Mouse (Mus musculus): ENCODE measurements around the gene Zfp541. TPM values are rescaled to one million over a fixed set of nuclear protein-coding genes. Genes with fewer than 3 reads are reported as not detected.

Zfp541 gene
- polyA plus RNA-seq, 1 experiment from 2014 or later: 0.14 TPM

DNA sequence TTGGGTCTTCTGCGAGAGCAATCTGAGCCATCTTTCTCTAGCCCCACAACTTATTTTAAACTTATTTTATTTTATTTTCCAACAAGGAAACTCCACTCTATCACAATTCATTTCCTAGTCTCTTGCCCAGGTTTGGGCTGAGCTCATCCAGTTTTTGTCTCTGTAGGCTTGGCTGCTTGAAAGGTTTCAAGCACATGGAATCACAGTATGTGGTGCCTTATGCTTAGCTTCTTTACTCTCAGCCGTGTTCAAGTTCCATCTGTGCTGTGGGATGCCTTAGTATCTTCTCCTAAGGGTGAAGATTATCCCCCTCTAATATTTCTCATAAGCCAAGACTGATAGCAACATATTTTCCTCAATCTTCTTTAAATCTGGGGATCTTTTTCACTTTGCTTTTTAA is 26.0 kb downstream of the Zfp541 start:
- Histone ChIP-seq H3K36me3 (ENCODE audit: control insufficient read depth, insufficient read depth, low read length) (no peaks in the 10 kb centered on the region), H3K4me1 (ENCODE audit: control insufficient read depth, insufficient read depth, low read length) (no peaks in the 10 kb centered on the region), H3K4me3 (ENCODE audit: low read depth, low read length) (no peak overlapping the region), H3K27ac (ENCODE audit: low read length) (no peak overlapping the region), H3K9me3 (replicated peaks; ENCODE audit: control insufficient read depth, low read length, poor library complexity, severe bottlenecking) (no peaks in the 10 kb centered on the region), H3K4me2 (ENCODE audit: low read length) (no peak overlapping the region), H3K27me3 (ENCODE audit: control insufficient read depth, insufficient read depth, low read depth, low read length) (no peaks in the 10 kb centered on the region; the same call in none of the 2 replicates), H3K9ac (ENCODE audit: low read depth, low read length) (no peak overlapping the region)
- no peak for ATAC-seq
- WGBS: 77% methylated on average over 2 of the region's 2 CpGs

DNA sequence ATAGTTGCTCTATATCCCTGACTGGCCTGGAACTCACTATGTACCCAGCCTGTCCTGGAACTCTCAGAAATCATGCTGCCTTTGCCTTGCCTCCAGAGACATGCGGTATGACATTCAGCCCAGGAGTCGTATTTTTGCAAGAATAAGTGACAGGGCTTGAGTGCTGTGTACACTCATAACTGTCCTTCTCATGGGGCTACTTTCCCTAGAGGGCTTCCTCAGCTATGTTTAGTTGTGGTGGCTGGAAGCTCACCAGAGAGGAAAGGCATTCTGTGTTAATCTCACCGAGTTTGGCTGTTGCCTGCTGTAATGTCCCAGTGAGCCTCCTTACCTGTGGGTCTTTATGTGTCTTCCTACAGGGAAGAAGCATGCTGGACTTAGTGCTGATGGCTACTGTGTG is 33.0 kb downstream of the Zfp541 start:
- WGBS: 73% methylated on average over 3 of the region's 3 CpGs
- Histone ChIP-seq H3K4me1 (ENCODE audit: control insufficient read depth, insufficient read depth, low read length) (peaks cover 9% of the 10 kb centered on the region), H3K4me2 (ENCODE audit: low read length) (no peak overlapping the region), H3K27ac (ENCODE audit: low read length) (no peak overlapping the region), H3K9me3 (replicated peaks; ENCODE audit: control insufficient read depth, low read length, poor library complexity, severe bottlenecking) (no peaks in the 10 kb centered on the region), H3K9ac (ENCODE audit: low read depth, low read length) (no peak overlapping the region), H3K4me3 (ENCODE audit: low read depth, low read length) (no peak overlapping the region), H3K27me3 (ENCODE audit: control insufficient read depth, insufficient read depth, low read depth, low read length) (peaks cover 2% of the 10 kb centered on the region), H3K36me3 (ENCODE audit: control insufficient read depth, insufficient read depth, low read length) (no peaks in the 10 kb centered on the region)
- no peak for ATAC-seq

DNA sequence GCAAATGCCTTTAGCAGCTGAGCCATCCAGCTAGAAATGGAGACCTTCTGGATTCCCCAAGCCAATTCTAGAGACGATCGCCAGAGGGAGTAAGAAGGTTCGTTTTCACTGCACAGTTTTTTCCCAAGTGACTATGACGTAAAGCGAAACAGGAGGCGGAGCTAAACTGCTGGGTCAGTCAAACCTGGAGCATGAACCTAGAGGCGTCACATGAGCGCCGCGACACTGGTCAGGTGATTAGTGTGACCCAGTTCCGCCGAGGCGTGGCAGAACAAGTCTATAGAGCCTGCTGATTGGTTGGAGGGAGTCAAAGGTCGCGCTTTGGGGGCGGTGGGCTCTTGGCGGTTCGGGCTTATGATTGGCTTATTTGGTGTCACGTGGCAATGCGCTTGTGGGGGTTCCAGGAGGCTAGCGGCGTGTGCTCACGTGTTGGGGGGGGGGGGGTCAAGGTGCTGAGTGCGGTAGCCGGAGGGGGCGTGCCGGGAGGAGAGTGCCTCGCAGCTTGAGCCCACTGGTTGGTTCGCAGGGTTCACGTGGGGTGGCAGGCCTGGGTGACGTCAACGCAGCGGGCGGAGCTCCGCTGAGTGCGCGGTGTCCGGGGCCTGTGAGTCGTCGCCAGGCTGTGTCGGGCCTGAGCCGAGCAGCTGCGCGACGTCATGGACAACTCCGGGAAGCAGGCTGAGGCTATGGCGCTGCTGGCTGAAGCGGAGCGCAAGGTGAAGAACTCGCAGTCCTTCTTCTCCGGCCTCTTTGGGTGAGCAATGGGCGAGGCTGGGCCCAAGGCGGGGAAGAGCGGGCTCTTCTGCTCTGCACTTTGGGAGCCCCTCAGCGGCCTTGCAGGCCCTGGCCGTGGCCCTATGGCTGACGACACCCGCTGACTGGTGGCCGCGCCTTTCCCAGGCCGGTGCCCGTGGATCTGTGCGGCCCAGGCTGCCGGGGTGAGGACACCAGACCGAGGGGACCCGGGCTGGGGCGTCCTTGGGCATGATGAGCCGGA is 36.7 kb downstream of the Zfp541 start, which contains the start of gene Napa:
Gene Napa (plus strand): TSS at position 438 of the 997 bp plus-strand sequence.
- Histone ChIP-seq H3K4me1 (ENCODE audit: control insufficient read depth, insufficient read depth, low read length) (peaks cover 20% of the 10 kb centered on the region), H3K36me3 (ENCODE audit: control insufficient read depth, insufficient read depth, low read length) (peaks cover 3% of the 10 kb centered on the region; the same call in 1 of the 2 replicates), H3K27me3 (ENCODE audit: control insufficient read depth, insufficient read depth, low read depth, low read length) (peaks cover 2% of the 10 kb centered on the region; the same call in 1 of the 2 replicates), H3K9me3 (replicated peaks; ENCODE audit: control insufficient read depth, low read length, poor library complexity, severe bottlenecking) (no peaks in the 10 kb centered on the region), H3K4me3 (ENCODE audit: low read depth, low read length) (peak within 1 kb of the TSS; percentile 94), H3K27ac (ENCODE audit: low read length) (peak within 1 kb of the TSS; percentile 88), H3K4me2 (ENCODE audit: low read length) (peak within 1 kb of the TSS; percentile 79), H3K9ac (ENCODE audit: low read depth, low read length) (peak within 1 kb of the TSS; percentile 97)
- WGBS: under 1% methylated on average over 68 of the region's 68 CpGs
- ATAC-seq: peak; percentile 97

DNA sequence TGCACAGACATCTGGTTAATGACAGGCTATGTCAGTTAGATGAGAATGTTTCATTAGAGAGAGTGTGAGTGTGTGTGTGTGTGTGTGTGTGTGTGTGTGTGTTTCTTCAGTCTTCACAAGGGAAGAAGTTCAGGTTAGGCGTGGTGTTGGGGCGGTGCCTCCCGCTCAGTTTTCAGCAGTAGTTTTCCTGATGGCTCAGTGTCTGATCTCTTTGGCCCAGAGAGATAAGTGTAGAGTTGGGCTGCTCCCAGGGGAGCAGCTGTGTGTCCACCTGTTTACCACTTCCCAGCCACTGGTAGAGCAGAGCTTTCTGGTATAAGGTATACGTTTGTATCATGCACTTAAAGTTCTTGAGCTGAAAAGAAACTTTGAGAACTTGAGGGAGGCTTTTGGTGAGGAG is 38.3 kb downstream of the Zfp541 start:
- no peak for ATAC-seq
- Histone ChIP-seq H3K27me3 (ENCODE audit: control insufficient read depth, insufficient read depth, low read depth, low read length) (peaks cover 2% of the 10 kb centered on the region; the same call in 1 of the 2 replicates), H3K4me2 (ENCODE audit: low read length) (peak overlapping the region; percentile 79), H3K9me3 (replicated peaks; ENCODE audit: control insufficient read depth, low read length, poor library complexity, severe bottlenecking) (no peaks in the 10 kb centered on the region), H3K4me1 (ENCODE audit: control insufficient read depth, insufficient read depth, low read length) (peaks cover 21% of the 10 kb centered on the region), H3K27ac (ENCODE audit: low read length) (no peak overlapping the region), H3K4me3 (ENCODE audit: low read depth, low read length) (0 out of 2 replicates have a peak overlapping the region, but pooled peaks have one; percentile 94), H3K9ac (ENCODE audit: low read depth, low read length) (peak overlapping the region; percentile 97), H3K36me3 (ENCODE audit: control insufficient read depth, insufficient read depth, low read length) (peaks cover 3% of the 10 kb centered on the region; the same call in 1 of the 2 replicates)
- WGBS: 93% methylated on average over 4 of the region's 4 CpGs

DNA sequence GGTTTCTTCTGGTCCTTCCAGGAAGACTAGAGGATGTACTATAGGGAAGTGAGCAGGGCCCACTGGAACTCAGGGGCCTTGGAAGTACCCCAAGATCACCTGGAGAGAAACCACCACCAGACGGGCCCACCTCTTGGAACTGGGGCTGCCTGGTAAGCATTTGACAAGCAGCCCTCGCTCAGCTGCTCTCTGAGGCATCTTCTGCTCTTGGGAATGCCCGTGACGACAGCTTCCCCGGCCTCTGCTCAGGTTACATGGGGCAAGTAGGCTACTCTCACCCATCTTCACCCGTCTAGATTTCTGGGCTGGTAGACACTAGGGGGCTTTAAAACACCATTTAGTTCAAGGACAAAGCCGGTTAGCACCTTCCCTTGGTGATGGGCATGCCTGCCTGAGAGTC is 39.5 kb downstream of the Zfp541 start:
- H3K4me2 ChIP-seq (ENCODE audit: low read length): no peak overlapping the region
- no peak for ATAC-seq
- no peaks in the 10 kb centered on the region for H3K27me3 ChIP-seq (ENCODE audit: control insufficient read depth, insufficient read depth, low read depth, low read length)
- H3K36me3 ChIP-seq (ENCODE audit: control insufficient read depth, insufficient read depth, low read length): peaks cover 3% of the 10 kb centered on the region; the same call in 1 of the 2 replicates
- H3K27ac ChIP-seq (ENCODE audit: low read length): no peak overlapping the region
- 84% methylated on average over 7 of the region's 7 CpGs for WGBS
- H3K4me1 ChIP-seq (ENCODE audit: control insufficient read depth, insufficient read depth, low read length): peaks cover 21% of the 10 kb centered on the region
- H3K9ac ChIP-seq (ENCODE audit: low read depth, low read length): no peak overlapping the region
- no peaks in the 10 kb centered on the region for H3K9me3 ChIP-seq (replicated peaks; ENCODE audit: control insufficient read depth, low read length, poor library complexity, severe bottlenecking)
- H3K4me3 ChIP-seq (ENCODE audit: low read depth, low read length): no peak overlapping the region

DNA sequence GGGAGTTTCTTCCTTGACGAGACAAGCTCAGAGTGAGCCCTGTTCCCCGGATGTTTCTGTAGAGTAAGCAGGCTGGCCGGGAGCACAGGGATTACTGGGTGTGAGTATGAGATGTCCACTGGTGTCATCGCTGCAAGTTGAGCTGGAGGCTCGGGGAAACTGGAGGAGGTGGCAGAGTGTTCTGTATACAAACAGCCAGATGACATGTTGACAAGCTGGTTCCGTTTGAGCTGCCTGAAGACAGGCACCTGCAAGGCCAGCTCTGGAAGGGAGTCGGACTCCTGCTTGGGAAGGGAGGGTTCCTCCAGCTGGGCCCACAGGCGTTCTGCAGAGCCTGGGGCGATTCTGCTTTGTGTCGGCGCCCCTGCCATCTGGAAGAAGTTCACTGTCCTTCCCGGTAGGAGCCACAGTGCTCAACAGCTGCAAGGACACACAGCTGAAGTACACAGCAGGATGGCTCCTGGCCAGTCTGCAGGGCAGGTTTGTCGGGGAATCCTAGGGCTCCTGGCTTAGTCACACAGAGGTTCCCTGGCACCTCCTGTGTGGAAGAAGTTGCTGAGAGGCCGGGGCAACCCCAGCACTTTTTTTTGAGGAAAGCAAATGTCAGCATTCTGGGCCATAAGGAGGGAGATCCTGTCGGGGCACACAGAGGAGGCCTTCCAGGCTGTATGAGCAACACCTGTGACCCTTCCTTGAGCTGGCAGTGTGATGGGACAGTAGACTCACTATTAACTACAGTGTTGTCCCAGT is 40.3 kb downstream of the Zfp541 start:
- Histone ChIP-seq H3K4me3 (ENCODE audit: low read depth, low read length) (no peak overlapping the region), H3K36me3 (ENCODE audit: control insufficient read depth, insufficient read depth, low read length) (peaks cover 3% of the 10 kb centered on the region; the same call in 1 of the 2 replicates), H3K4me1 (ENCODE audit: control insufficient read depth, insufficient read depth, low read length) (peaks cover 21% of the 10 kb centered on the region), H3K9ac (ENCODE audit: low read depth, low read length) (no peak overlapping the region), H3K9me3 (replicated peaks; ENCODE audit: control insufficient read depth, low read length, poor library complexity, severe bottlenecking) (no peaks in the 10 kb centered on the region), H3K27ac (ENCODE audit: low read length) (no peak overlapping the region), H3K4me2 (ENCODE audit: low read length) (no peak overlapping the region), H3K27me3 (ENCODE audit: control insufficient read depth, insufficient read depth, low read depth, low read length) (no peaks in the 10 kb centered on the region)
- 77% methylated on average over 15 of the region's 15 CpGs for WGBS
- no peak for ATAC-seq

DNA sequence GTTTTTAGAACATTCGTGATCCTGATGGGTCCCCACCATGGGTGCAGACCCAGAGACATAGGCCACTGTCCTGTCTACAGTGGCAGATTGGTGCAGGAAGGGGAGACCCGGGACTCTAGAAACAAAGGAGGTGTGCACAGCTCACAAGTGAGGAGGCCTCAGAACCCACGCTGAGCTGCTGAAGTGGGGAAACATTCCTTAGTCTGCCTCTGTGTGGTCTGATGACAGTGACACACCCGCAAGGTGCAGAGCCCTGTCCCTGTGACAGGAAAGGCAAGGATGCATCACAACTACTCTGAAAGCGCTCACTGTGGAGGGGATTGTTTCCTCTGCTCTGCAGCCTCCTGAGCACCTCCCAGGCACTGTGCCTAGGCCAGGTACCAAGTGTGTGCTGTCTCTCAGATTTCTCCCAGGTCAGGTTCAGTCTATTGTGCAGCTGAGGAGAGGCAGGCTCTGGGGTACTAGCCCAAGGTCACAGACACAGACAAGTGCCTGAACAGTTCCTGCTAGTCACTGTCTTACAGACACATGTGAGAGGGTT is 41.1 kb downstream of the Zfp541 start:
- H3K36me3 ChIP-seq (ENCODE audit: control insufficient read depth, insufficient read depth, low read length): peaks cover 7% of the 10 kb centered on the region
- no peak overlapping the region for H3K27ac ChIP-seq (ENCODE audit: low read length)
- H3K4me2 ChIP-seq (ENCODE audit: low read length): no peak overlapping the region
- H3K9ac ChIP-seq (ENCODE audit: low read depth, low read length): no peak overlapping the region
- H3K9me3 ChIP-seq (replicated peaks; ENCODE audit: control insufficient read depth, low read length, poor library complexity, severe bottlenecking): no peaks in the 10 kb centered on the region
- H3K27me3 ChIP-seq (ENCODE audit: control insufficient read depth, insufficient read depth, low read depth, low read length): no peaks in the 10 kb centered on the region
- H3K4me1 ChIP-seq (ENCODE audit: control insufficient read depth, insufficient read depth, low read length): peaks cover 17% of the 10 kb centered on the region
- WGBS: 91% methylated on average over 5 of the region's 5 CpGs
- no peak overlapping the region for H3K4me3 ChIP-seq (ENCODE audit: low read depth, low read length)
- no peak for ATAC-seq

DNA sequence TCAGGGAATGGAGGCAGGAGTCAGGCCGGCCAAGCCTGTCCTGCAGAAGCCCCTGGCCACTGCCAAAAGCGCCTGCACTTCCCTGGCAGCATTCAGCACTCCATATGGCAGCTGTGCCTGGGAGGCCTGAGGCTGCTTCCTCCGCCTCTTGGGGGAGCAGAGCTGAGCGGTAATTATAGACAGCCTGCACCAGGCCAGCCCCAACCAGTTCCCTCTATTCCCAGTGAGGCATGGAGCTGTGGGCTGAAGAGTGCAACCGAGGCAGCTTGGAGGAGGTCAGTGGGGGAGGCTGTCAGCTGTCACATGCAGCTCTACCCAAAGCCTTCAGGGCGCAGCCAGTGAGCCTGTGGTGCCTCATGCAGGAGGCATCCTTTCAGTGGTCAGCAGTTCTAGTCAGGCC is 42.1 kb downstream of the Zfp541 start:
- Histone ChIP-seq H3K27me3 (ENCODE audit: control insufficient read depth, insufficient read depth, low read depth, low read length) (no peaks in the 10 kb centered on the region), H3K4me3 (ENCODE audit: low read depth, low read length) (no peak overlapping the region), H3K9ac (ENCODE audit: low read depth, low read length) (no peak overlapping the region), H3K4me2 (ENCODE audit: low read length) (no peak overlapping the region), H3K4me1 (ENCODE audit: control insufficient read depth, insufficient read depth, low read length) (peaks cover 17% of the 10 kb centered on the region), H3K9me3 (replicated peaks; ENCODE audit: control insufficient read depth, low read length, poor library complexity, severe bottlenecking) (no peaks in the 10 kb centered on the region), H3K27ac (ENCODE audit: low read length) (peak overlapping the region; percentile 44), H3K36me3 (ENCODE audit: control insufficient read depth, insufficient read depth, low read length) (peaks cover 12% of the 10 kb centered on the region)
- no peak for ATAC-seq
- WGBS: 54% methylated on average over 6 of the region's 6 CpGs

Data from midbrain, embryonic 16.5 days (tissue).